8 mouse cellular contexts compared by ENCODE assay signal in genomic region chr6:6955764-6956561, GRCm38 (mm10). TPM values are rescaled to one million over a fixed set of nuclear protein-coding genes. Genes with fewer than 3 reads are reported as not detected.
DNase-seq lines count a peak whose midpoint lies in the region; ATAC-seq and TF ChIP-seq lines count a peak whose summit lies in the region.

TSS of gene Sdhaf3 (plus strand) at chr6:6956004.

- TF ChIP-seq CTCF in ES-Bruce4 (IDR thresholded peaks at IDR 0.05; ENCODE audit: low read depth, low read length): no peak
- peak; percentile 42 for TF ChIP-seq CTCF in liver, postnatal 0 days (IDR thresholded peaks at IDR 0.05; ENCODE audit: low read depth)

- H3K4me1 ChIP-seq in ES-Bruce4 (ENCODE audit: control insufficient read depth, insufficient read depth, low read length): peaks cover 1% of the 10 kb centered on the region
- peaks cover 6% of the 10 kb centered on the region for H3K4me1 ChIP-seq in forebrain, embryonic 13.5 days
- H3K4me1 ChIP-seq in liver, postnatal 0 days (ENCODE audit: insufficient read depth): peaks cover 5% of the 10 kb centered on the region
- H3K4me1 ChIP-seq in neural tube, embryonic 14.5 days (ENCODE audit: control insufficient read depth, insufficient read depth, low read length): peaks cover 4% of the 10 kb centered on the region; the same call in 1 of the 2 replicates

- H3K4me3 ChIP-seq in ES-Bruce4 (ENCODE audit: low read depth, low read length): peak within 1 kb of the TSS; percentile 86
- H3K4me3 ChIP-seq in forebrain, embryonic 13.5 days: peak within 1 kb of the TSS; percentile 74
- peak within 1 kb of the TSS; percentile 79 for H3K4me3 ChIP-seq in liver, postnatal 0 days (ENCODE audit: low read depth, low read length)
- peak within 1 kb of the TSS; percentile 64 for H3K4me3 ChIP-seq in neural tube, embryonic 14.5 days (ENCODE audit: low read depth, low read length)

- no peaks in the 10 kb centered on the region for H3K27me3 ChIP-seq in ES-Bruce4 (ENCODE audit: control insufficient read depth, insufficient read depth, low read length, poor library complexity, severe bottlenecking)
- H3K27me3 ChIP-seq in forebrain, embryonic 13.5 days: no peaks in the 10 kb centered on the region; the same call in 1 of the 2 replicates
- H3K27me3 ChIP-seq in liver, postnatal 0 days (ENCODE audit: insufficient read depth, low read length): no peaks in the 10 kb centered on the region
- H3K27me3 ChIP-seq in neural tube, embryonic 14.5 days (ENCODE audit: control insufficient read depth, insufficient read depth, low read length): peaks cover 3% of the 10 kb centered on the region; the same call in 1 of the 2 replicates

- H3K27ac ChIP-seq in ES-Bruce4 (ENCODE audit: insufficient read depth, low read length): no peak within 1 kb of the TSS
- peak within 1 kb of the TSS; percentile 31; the same call in 1 of the 2 replicates for H3K27ac ChIP-seq in forebrain, embryonic 13.5 days
- peak within 1 kb of the TSS; percentile 55; the same call in 1 of the 2 replicates for H3K27ac ChIP-seq in liver, postnatal 0 days (ENCODE audit: low read depth)
- peak within 1 kb of the TSS; percentile 52; the same call in 1 of the 2 replicates for H3K27ac ChIP-seq in neural tube, embryonic 14.5 days (ENCODE audit: low read depth, low read length)

- intact Hi-C loops in heart, postnatal 10 days (cut with DNase I): loop anchor here (10.0 kb wide), 1 partner anchor 381 kb away; the partner anchor contains the start of gene Sem1

- H3K9ac ChIP-seq in ES-Bruce4 (ENCODE audit: low read depth, poor library complexity, severe bottlenecking): peak within 1 kb of the TSS; percentile 69
- peak within 1 kb of the TSS; percentile 77 for H3K9ac ChIP-seq in forebrain, embryonic 13.5 days
- H3K9ac ChIP-seq in liver, postnatal 0 days (replicated peaks): peak within 1 kb of the TSS; percentile 80
- H3K9ac ChIP-seq in neural tube, embryonic 14.5 days (replicated peaks; ENCODE audit: low read depth, low read length): peak within 1 kb of the TSS; percentile 67

- no peak for TF ChIP-seq EP300 in ES-Bruce4 (IDR thresholded peaks at IDR 0.05; ENCODE audit: insufficient read depth, low read depth, low read length)
- 0 out of 2 replicates have a peak, but pooled peaks have one; percentile 13 for TF ChIP-seq EP300 in liver, postnatal 0 days (IDR thresholded peaks at IDR 0.05; ENCODE audit: low read depth)

- peak within 1 kb of the TSS; percentile 76 for H3K4me2 ChIP-seq in forebrain, embryonic 13.5 days
- peak within 1 kb of the TSS; percentile 87 for H3K4me2 ChIP-seq in liver, postnatal 0 days (ENCODE audit: low read depth, low read length)
- peak within 1 kb of the TSS; percentile 59 for H3K4me2 ChIP-seq in neural tube, embryonic 14.5 days (ENCODE audit: low read depth, low read length)

- H3K9me3 ChIP-seq in ES-Bruce4 (replicated peaks; ENCODE audit: control insufficient read depth, insufficient read depth, low read length, poor library complexity, severe bottlenecking): no peaks in the 10 kb centered on the region
- H3K9me3 ChIP-seq in forebrain, embryonic 13.5 days (replicated peaks): no peaks in the 10 kb centered on the region
- no peaks in the 10 kb centered on the region for H3K9me3 ChIP-seq in liver, postnatal 0 days (ENCODE audit: low read length)
- H3K9me3 ChIP-seq in neural tube, embryonic 14.5 days (ENCODE audit: control insufficient read depth, low read length): no peaks in the 10 kb centered on the region

- DNase-seq in heart, postnatal 10 days: peak; percentile 97 to 99
- DNase-seq in large intestine, adult 2 months (ENCODE audit: low read depth, low spot score): peak; percentile 89
- peak; percentile 95 for DNase-seq in liver, postnatal 0 days
- peak; percentile 95 for DNase-seq in testis, postnatal 10 days (ENCODE audit: low spot score)

- under 1% methylated on average over 52 of the region's 52 CpGs for WGBS in forebrain, embryonic 13.5 days
- under 1% methylated on average over 52 of the region's 52 CpGs for WGBS in large intestine, adult 2 months
- WGBS in liver, postnatal 0 days (ENCODE audit: insufficient replicate concordance): under 1% methylated on average over 52 of the region's 52 CpGs
- under 1% methylated on average over 52 of the region's 52 CpGs for WGBS in neural tube, embryonic 14.5 days

- no peaks in the 10 kb centered on the region for H3K36me3 ChIP-seq in ES-Bruce4 (ENCODE audit: control insufficient read depth, insufficient read depth, low read length, poor library complexity, severe bottlenecking)
- no peaks in the 10 kb centered on the region for H3K36me3 ChIP-seq in forebrain, embryonic 13.5 days (ENCODE audit: poor library complexity, severe bottlenecking)
- no peaks in the 10 kb centered on the region for H3K36me3 ChIP-seq in liver, postnatal 0 days (replicated peaks; ENCODE audit: insufficient read depth, low read length)
- H3K36me3 ChIP-seq in neural tube, embryonic 14.5 days (ENCODE audit: control insufficient read depth, insufficient read depth, low read length): no peaks in the 10 kb centered on the region

- peak; percentile 97 for ATAC-seq in cerebellum, adult (ENCODE audit: insufficient number of reproducible peaks, low FRiP score, low TSS enrichment)
- ATAC-seq in forebrain, embryonic 13.5 days: peak; percentile 100
- ATAC-seq in liver, postnatal 0 days: peak; percentile 99
- ATAC-seq in neural tube, embryonic 14.5 days (ENCODE audit: low read depth): peak; percentile 99

- TF ChIP-seq POLR2A in ES-Bruce4 (IDR thresholded peaks at IDR 0.05; ENCODE audit: insufficient read depth, low read length): peak; percentile 8

RNA-seq across cellular contexts. Expression of gene Sdhaf3, which starts in this region (rescaled TPM):
- polyA plus RNA-seq in ES-Bruce4 (2011; ENCODE audit: insufficient read depth, insufficient read length, low read depth, missing spikeins): 8.1 and 9.1 TPM in 2 replicates
- 7.7 and 8.9 TPM in 2 replicates for polyA plus RNA-seq in forebrain, embryonic 13.5 days (2015; fragmentation: Nextera tagmentation; extraction: Ambion mirVana)
- 1 to 10 TPM; 3.8 to 4.0 TPM for total RNA-seq in heart, postnatal 10 days (2021)
- polyA plus RNA-seq in large intestine, adult 2 months (2012; rRNA removed): 0.31 and 0.63 TPM in 2 replicates
- polyA plus RNA-seq in liver, postnatal 0 days (2015; fragmentation: Nextera tagmentation; extraction: Ambion mirVana): 2.8 and 3.2 TPM in 2 replicates
- polyA plus RNA-seq in neural tube, embryonic 14.5 days (2014; fragmentation: Nextera tagmentation; extraction: Ambion mirVana): 8.3 TPM in 2 replicates

Comparison
In these comparisons a context has a peak if more than half of its experiments do, and no peak if none do; other contexts are left out.
1. Peak in DNase-seq in large intestine, adult 2 months; RNA of the gene not detected or under 1 TPM.